Mouse (Mus musculus) subcutaneous adipose tissue, adult 2 months (tissue): ENCODE data around the gene Trim50. TPM values are rescaled to one million over a fixed set of nuclear protein-coding genes. Genes with fewer than 3 reads are reported as not detected.

ENCODE experiments used
- polyA plus RNA-seq: library from polyadenylated mRNA; depleted of rRNA; stranded (reverse); fragments of >200 nt; gene quantifications from 2 replicates; pipeline ENCODE4 v1.2.3, GENCODE M21; 2012; ENCODE audit warnings: low replicate concordance; rRNA removed

Trim50 gene
- polyA plus RNA-seq = 0.08 TPM in 1 of 2 replicates, not detected in the other

DNA sequence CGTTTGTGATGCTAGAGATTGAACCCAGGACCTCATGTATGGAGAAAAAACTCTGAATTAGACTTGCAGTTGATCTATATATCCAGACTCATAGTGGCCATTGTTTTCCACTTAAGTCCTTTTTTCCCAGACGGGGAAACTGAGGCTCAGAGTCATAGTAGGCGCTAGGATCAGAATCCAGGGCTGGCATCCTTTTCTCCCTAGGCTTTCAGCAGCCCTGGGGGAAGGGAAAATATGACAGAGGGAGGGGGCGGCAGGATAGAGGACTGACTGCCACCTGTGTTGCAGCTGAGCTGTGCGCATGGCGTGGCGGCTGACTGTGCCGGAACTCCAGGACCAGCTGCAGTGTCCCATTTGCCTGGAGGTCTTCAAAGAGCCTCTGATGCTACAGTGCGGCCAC lies at the start of gene Trim50:
Trim50 (plus strand) TSS at position 301 of the 400 bp plus-strand sequence.

DNA sequence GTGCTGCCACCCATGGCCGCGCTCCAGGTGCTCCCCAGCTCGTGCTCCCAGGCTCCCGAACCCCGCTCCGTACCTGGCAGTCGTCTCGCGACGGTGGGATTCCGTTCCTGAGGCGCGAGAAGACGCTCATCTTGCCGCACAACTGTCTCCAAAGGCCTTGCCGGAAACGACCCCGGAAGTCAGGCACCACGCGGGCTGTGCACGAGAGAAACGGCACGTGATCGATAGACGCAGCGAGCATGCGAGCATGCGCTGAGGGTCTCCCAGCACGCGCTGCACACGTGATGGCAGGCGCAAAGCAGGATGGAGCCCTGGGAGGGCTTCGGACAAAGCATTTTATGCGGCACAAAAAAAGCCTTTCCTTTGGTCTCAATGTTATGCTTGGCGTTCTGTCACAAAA lies 3.2 kb upstream of the Trim50 start, which contains the start of gene Fkbp6:
Fkbp6 (minus strand) TSS at position 183 of the 400 bp plus-strand sequence.

DNA sequence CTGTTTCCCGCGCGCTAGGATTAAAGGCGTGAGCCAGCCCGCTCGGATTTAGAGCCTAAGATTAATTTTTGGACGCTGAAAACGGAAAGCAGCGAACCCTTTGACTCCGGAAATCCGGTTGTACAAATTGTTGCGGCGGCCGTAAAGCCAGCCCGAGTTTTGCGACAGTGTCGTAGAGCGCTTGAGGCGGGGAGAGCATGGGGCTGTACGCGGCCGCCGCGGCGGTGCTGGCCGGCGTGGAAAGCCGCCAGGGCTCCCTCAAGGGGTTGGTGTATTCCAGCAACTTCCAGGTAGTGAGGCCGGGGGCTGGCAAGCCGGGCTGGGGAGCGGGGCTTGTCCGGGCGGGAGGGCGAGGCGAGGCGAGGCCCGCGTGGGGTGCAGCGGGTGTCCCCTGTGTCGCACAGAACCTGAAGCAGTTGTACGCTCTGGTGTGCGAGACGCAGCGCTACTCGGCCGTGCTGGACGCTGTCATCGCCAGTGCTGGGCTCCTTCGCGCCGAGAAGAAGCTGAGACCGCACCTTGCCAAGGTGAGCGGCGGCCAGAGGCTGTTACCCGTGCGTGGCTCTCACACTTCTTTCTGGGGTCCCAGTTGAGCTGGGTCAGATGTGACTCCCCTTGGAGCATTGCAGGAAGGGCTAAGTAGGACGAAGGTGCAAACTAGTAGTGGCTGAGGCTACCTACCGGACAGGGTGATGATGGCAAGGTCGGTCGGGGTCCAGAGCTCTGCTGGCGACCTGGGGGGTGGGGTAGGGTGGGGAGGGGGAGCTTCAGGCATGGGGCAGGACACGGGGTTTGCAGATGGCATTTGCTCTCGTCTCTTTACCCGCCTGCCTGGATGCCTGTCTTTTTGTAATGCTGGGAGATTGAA lies 16.9 kb downstream of the Trim50 start, which contains the start of gene Nsun5:
Nsun5 (plus strand) TSS at position 167 of the 868 bp plus-strand sequence.

DNA sequence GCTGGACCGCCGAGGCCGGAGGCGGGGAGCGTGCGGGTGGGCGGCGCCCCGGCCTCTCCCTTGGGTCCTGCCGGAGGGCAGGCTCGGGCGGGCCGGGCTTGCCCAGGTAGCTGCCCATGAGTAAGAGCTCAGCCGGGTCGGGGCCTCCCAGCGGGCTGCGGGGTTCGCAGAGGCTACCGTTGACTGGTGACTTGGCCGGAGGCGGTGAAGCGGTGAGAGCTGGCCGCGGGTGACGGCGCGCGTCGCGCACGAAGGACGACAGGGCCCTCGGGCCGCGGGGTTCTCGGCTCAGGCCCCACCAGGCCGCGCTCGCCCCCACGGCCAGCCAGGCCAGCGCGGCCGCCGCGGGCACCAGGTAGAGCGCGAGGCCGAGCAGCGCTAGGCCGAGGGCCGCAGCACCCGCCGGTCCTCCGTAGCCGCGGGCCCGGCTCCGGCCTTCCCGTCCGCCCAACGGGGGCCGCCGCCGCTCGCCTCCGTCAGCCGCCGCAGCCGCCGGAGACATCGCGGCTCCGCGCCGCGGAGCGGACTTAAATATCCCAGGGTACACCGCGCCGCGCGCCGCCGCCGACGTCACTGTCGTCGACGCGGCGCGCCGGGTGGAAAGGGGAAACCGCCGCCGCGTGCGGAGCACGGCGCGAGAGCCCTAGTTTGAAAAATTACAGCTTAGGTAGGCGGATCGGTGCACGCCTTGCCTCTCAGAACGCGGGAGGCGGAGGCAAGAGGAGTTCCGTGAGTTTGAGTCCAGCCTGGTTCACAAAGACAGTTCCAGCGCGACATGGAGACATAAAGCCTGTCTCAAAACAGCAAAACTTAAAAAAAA lies 41.1 kb downstream of the Trim50 start, which contains the start of gene Pom121:
Pom121 (minus strand) TSS at position 543 of the 820 bp plus-strand sequence.

Other genes with a start within 250 kb of the Trim50 start
- 16.2 and 19.8 TPM in 2 replicates for gene Tbl2, start 203.6 kb upstream of the Trim50 start, polyA plus RNA-seq
- 49.5 and 50.4 TPM in 2 replicates for gene Bcl7b, start 185.0 kb upstream of the Trim50 start, polyA plus RNA-seq
- 23.8 and 40.6 TPM in 2 replicates for gene Baz1b, start 166.0 kb upstream of the Trim50 start, polyA plus RNA-seq
- 0.11 and 0.36 TPM in 2 replicates for gene Fzd9, start 102.1 kb upstream of the Trim50 start, polyA plus RNA-seq
- gene Fkbp6, start 3.3 kb upstream of the Trim50 start, polyA plus RNA-seq = 0.09 TPM in 1 of 2 replicates, not detected in the other
- gene Nsun5, start 16.7 kb downstream of the Trim50 start, polyA plus RNA-seq = 23.8 and 52.7 TPM in 2 replicates
- 11.0 and 21.1 TPM in 2 replicates for gene Pom121, start 41.3 kb downstream of the Trim50 start, polyA plus RNA-seq
- 56.5 and 64.8 TPM in 2 replicates for gene Hip1, start 191.8 kb downstream of the Trim50 start, polyA plus RNA-seq
- not detected in 2 replicates for gene Ccl26, start 210.3 kb downstream of the Trim50 start, polyA plus RNA-seq
- gene Ccl24, start 219.8 kb downstream of the Trim50 start, polyA plus RNA-seq = 12.3 and 23.9 TPM in 2 replicates